Mouse (Mus musculus): Measurements from ENCODE around the gene Fbxo47. TPM values are rescaled to one million over a fixed set of nuclear protein-coding genes. Genes with fewer than 3 reads are reported as not detected.
A peak's percentile ranks its signal among the peaks of the same experiment; 100 is the strongest.

The Fbxo47 gene
- polyA plus RNA-seq, 1 experiment from 2014 or later = 0.35 TPM

- no peak for ATAC-seq (ENCODE audit: insufficient read depth, low FRiP score)
- no peak overlapping the region for H3K4me2 ChIP-seq (ENCODE audit: low read depth, low read length)
- H3K27me3 ChIP-seq (ENCODE audit: control insufficient read depth, insufficient read depth, low read length) = no peaks in the 10 kb centered on the region
- H3K27ac ChIP-seq (ENCODE audit: low read length) = no peak overlapping the region
- no peaks in the 10 kb centered on the region for H3K9me3 ChIP-seq (replicated peaks; ENCODE audit: control insufficient read depth, low read length)
- no peak overlapping the region for H3K9ac ChIP-seq (ENCODE audit: low read length)
- no peaks in the 10 kb centered on the region for H3K4me1 ChIP-seq (ENCODE audit: control insufficient read depth, insufficient read depth, low read length)
- 74% methylated on average over 5 of the region's 5 CpGs for WGBS
- no peaks in the 10 kb centered on the region for H3K36me3 ChIP-seq (ENCODE audit: control insufficient read depth, insufficient read depth, low read length)
- no peak overlapping the region for H3K4me3 ChIP-seq (replicated peaks; ENCODE audit: low read length)
Observed at GRCm38 (mm10) chr11:97907935-97908334, 24.0 kb upstream of the Fbxo47 start.

GRCm38 (mm10) chr11:97906905-97907304, 23.0 kb upstream of the Fbxo47 start:
- no peaks in the 10 kb centered on the region for H3K9me3 ChIP-seq (replicated peaks; ENCODE audit: control insufficient read depth, low read length)
- no peaks in the 10 kb centered on the region for H3K4me1 ChIP-seq (ENCODE audit: control insufficient read depth, insufficient read depth, low read length)
- H3K36me3 ChIP-seq (ENCODE audit: control insufficient read depth, insufficient read depth, low read length) = no peaks in the 10 kb centered on the region
- no peak overlapping the region for H3K9ac ChIP-seq (ENCODE audit: low read length)
- no peak overlapping the region for H3K4me3 ChIP-seq (replicated peaks; ENCODE audit: low read length)
- ATAC-seq (ENCODE audit: insufficient read depth, low FRiP score) = no peak
- WGBS = 82% methylated on average over 9 of the region's 9 CpGs
- no peak overlapping the region for H3K27ac ChIP-seq (ENCODE audit: low read length)
- H3K4me2 ChIP-seq (ENCODE audit: low read depth, low read length) = no peak overlapping the region
- H3K27me3 ChIP-seq (ENCODE audit: control insufficient read depth, insufficient read depth, low read length) = no peaks in the 10 kb centered on the region

- Histone ChIP-seq H3K27ac (ENCODE audit: low read length) (no peak overlapping the region), H3K4me3 (replicated peaks; ENCODE audit: low read length) (no peak overlapping the region), H3K27me3 (ENCODE audit: control insufficient read depth, insufficient read depth, low read length) (no peaks in the 10 kb centered on the region), H3K9me3 (replicated peaks; ENCODE audit: control insufficient read depth, low read length) (no peaks in the 10 kb centered on the region), H3K4me2 (ENCODE audit: low read depth, low read length) (no peak overlapping the region), H3K4me1 (ENCODE audit: control insufficient read depth, insufficient read depth, low read length) (no peaks in the 10 kb centered on the region), H3K36me3 (ENCODE audit: control insufficient read depth, insufficient read depth, low read length) (no peaks in the 10 kb centered on the region), H3K9ac (ENCODE audit: low read length) (no peak overlapping the region)
- ATAC-seq (ENCODE audit: insufficient read depth, low FRiP score) = no peak
- WGBS = 50% methylated on average over 2 of the region's 2 CpGs
Observed at GRCm38 (mm10) chr11:97905941-97906340, 22.0 kb upstream of the Fbxo47 start.

GRCm38 (mm10) chr11:97905540-97905939, 21.6 kb upstream of the Fbxo47 start:
- ATAC-seq (ENCODE audit: insufficient read depth, low FRiP score) = no peak
- Histone ChIP-seq H3K4me1 (ENCODE audit: control insufficient read depth, insufficient read depth, low read length) (no peaks in the 10 kb centered on the region), H3K9me3 (replicated peaks; ENCODE audit: control insufficient read depth, low read length) (no peaks in the 10 kb centered on the region), H3K27me3 (ENCODE audit: control insufficient read depth, insufficient read depth, low read length) (no peaks in the 10 kb centered on the region), H3K4me3 (replicated peaks; ENCODE audit: low read length) (no peak overlapping the region), H3K36me3 (ENCODE audit: control insufficient read depth, insufficient read depth, low read length) (no peaks in the 10 kb centered on the region), H3K9ac (ENCODE audit: low read length) (no peak overlapping the region), H3K4me2 (ENCODE audit: low read depth, low read length) (no peak overlapping the region), H3K27ac (ENCODE audit: low read length) (no peak overlapping the region)
- 90% methylated on average over 2 of the region's 2 CpGs for WGBS

- H3K4me2 ChIP-seq (ENCODE audit: low read depth, low read length) = no peak overlapping the region
- no peaks in the 10 kb centered on the region for H3K4me1 ChIP-seq (ENCODE audit: control insufficient read depth, insufficient read depth, low read length)
- no peak overlapping the region for H3K27ac ChIP-seq (ENCODE audit: low read length)
- H3K9me3 ChIP-seq (replicated peaks; ENCODE audit: control insufficient read depth, low read length) = no peaks in the 10 kb centered on the region
- H3K9ac ChIP-seq (ENCODE audit: low read length) = no peak overlapping the region
- H3K36me3 ChIP-seq (ENCODE audit: control insufficient read depth, insufficient read depth, low read length) = no peaks in the 10 kb centered on the region
- no peak for ATAC-seq (ENCODE audit: insufficient read depth, low FRiP score)
- WGBS = 86% methylated on average over 13 of the region's 13 CpGs
- no peak overlapping the region for H3K4me3 ChIP-seq (replicated peaks; ENCODE audit: low read length)
- no peaks in the 10 kb centered on the region for H3K27me3 ChIP-seq (ENCODE audit: control insufficient read depth, insufficient read depth, low read length)
Observed at GRCm38 (mm10) chr11:97904801-97905200, 20.8 kb upstream of the Fbxo47 start.

- Histone ChIP-seq H3K9me3 (replicated peaks; ENCODE audit: control insufficient read depth, low read length) (no peaks in the 10 kb centered on the region), H3K4me3 (replicated peaks; ENCODE audit: low read length) (no peak overlapping the region), H3K27ac (ENCODE audit: low read length) (no peak overlapping the region), H3K4me2 (ENCODE audit: low read depth, low read length) (no peak overlapping the region), H3K36me3 (ENCODE audit: control insufficient read depth, insufficient read depth, low read length) (no peaks in the 10 kb centered on the region), H3K9ac (ENCODE audit: low read length) (no peak overlapping the region), H3K27me3 (ENCODE audit: control insufficient read depth, insufficient read depth, low read length) (no peaks in the 10 kb centered on the region), H3K4me1 (ENCODE audit: control insufficient read depth, insufficient read depth, low read length) (peaks cover 2% of the 10 kb centered on the region; the same call in 1 of the 2 replicates)
- ATAC-seq (ENCODE audit: insufficient read depth, low FRiP score) = no peak
- 61% methylated on average over 6 of the region's 6 CpGs for WGBS
Observed at GRCm38 (mm10) chr11:97901806-97902205, 17.9 kb upstream of the Fbxo47 start.

- Histone ChIP-seq H3K4me3 (replicated peaks; ENCODE audit: low read length) (no peak overlapping the region), H3K36me3 (ENCODE audit: control insufficient read depth, insufficient read depth, low read length) (no peaks in the 10 kb centered on the region), H3K27me3 (ENCODE audit: control insufficient read depth, insufficient read depth, low read length) (no peaks in the 10 kb centered on the region), H3K4me1 (ENCODE audit: control insufficient read depth, insufficient read depth, low read length) (peaks cover 3% of the 10 kb centered on the region; the same call in 1 of the 2 replicates), H3K9me3 (replicated peaks; ENCODE audit: control insufficient read depth, low read length) (no peaks in the 10 kb centered on the region), H3K27ac (ENCODE audit: low read length) (no peak overlapping the region), H3K9ac (ENCODE audit: low read length) (no peak overlapping the region), H3K4me2 (ENCODE audit: low read depth, low read length) (no peak overlapping the region)
- WGBS = 2% methylated on average over 2 of the region's 2 CpGs
- ATAC-seq (ENCODE audit: insufficient read depth, low FRiP score) = peak; percentile 77; the same call in 1 of the 2 replicates
Observed at GRCm38 (mm10) chr11:97899822-97900221, 15.9 kb upstream of the Fbxo47 start.

GRCm38 (mm10) chr11:97897568-97898185, 13.7 kb upstream of the Fbxo47 start:
- Histone ChIP-seq H3K9ac (ENCODE audit: low read length) (no peak overlapping the region), H3K4me2 (ENCODE audit: low read depth, low read length) (no peak overlapping the region), H3K9me3 (replicated peaks; ENCODE audit: control insufficient read depth, low read length) (no peaks in the 10 kb centered on the region), H3K4me3 (replicated peaks; ENCODE audit: low read length) (no peak overlapping the region), H3K27ac (ENCODE audit: low read length) (no peak overlapping the region), H3K4me1 (ENCODE audit: control insufficient read depth, insufficient read depth, low read length) (peaks cover 3% of the 10 kb centered on the region; the same call in 1 of the 2 replicates), H3K27me3 (ENCODE audit: control insufficient read depth, insufficient read depth, low read length) (no peaks in the 10 kb centered on the region), H3K36me3 (ENCODE audit: control insufficient read depth, insufficient read depth, low read length) (no peaks in the 10 kb centered on the region)
- WGBS = 77% methylated on average over 3 of the region's 3 CpGs
- ATAC-seq (ENCODE audit: insufficient read depth, low FRiP score) = no peak

GRCm38 (mm10) chr11:97896655-97897054, 12.7 kb upstream of the Fbxo47 start:
- H3K9me3 ChIP-seq (replicated peaks; ENCODE audit: control insufficient read depth, low read length) = no peaks in the 10 kb centered on the region
- H3K9ac ChIP-seq (ENCODE audit: low read length) = no peak overlapping the region
- H3K4me1 ChIP-seq (ENCODE audit: control insufficient read depth, insufficient read depth, low read length) = peaks cover 3% of the 10 kb centered on the region; the same call in 1 of the 2 replicates
- no peak overlapping the region for H3K4me3 ChIP-seq (replicated peaks; ENCODE audit: low read length)
- no peak overlapping the region for H3K4me2 ChIP-seq (ENCODE audit: low read depth, low read length)
- H3K27me3 ChIP-seq (ENCODE audit: control insufficient read depth, insufficient read depth, low read length) = no peaks in the 10 kb centered on the region
- H3K27ac ChIP-seq (ENCODE audit: low read length) = no peak overlapping the region
- WGBS = 51% methylated on average over 4 of the region's 4 CpGs
- no peak for ATAC-seq (ENCODE audit: insufficient read depth, low FRiP score)
- H3K36me3 ChIP-seq (ENCODE audit: control insufficient read depth, insufficient read depth, low read length) = no peaks in the 10 kb centered on the region

Measured in stomach, embryonic 16.5 days (tissue).